Mouse (Mus musculus) megakaryocyte progenitor cell, adult 5-6 weeks (primary cell): ENCODE data around the gene Dus1l. TPM values are rescaled to one million over a fixed set of nuclear protein-coding genes. Genes with fewer than 3 reads are reported as not detected.

ENCODE experiments used
- total RNA-seq, 2 experiments: library from RNA; stranded (forward) in 1 of 2; stranded (reverse) in 1 of 2; fragments of 157-497, 149-512 nt in 1 of 2; fragments of 200-1000 nt in 1 of 2; gene quantifications; 2 replicates each; pipeline versions ENCODE4 v1.2.3 to v1.2.4; 2015 to 2017

The Dus1l gene
- total RNA-seq, 2 experiments from 2014 or later = 60.4 to 77.7 TPM

Other genes with a start within 250 kb of the Dus1l start
- 71.6 and 75.3 TPM in 2 replicates for gene Mcrip1, start 246.7 kb downstream of the Dus1l start, total RNA-seq (2015)
- gene Mcrip1, start 246.7 kb downstream of the Dus1l start, total RNA-seq (2017) = 24.2 and 25.8 TPM in 2 replicates
- not detected in 2 replicates for gene Ppp1r27, start 245.3 kb downstream of the Dus1l start, total RNA-seq (2015)
- 1.3 TPM in 1 of 2 replicates, not detected in the other for gene Ppp1r27, start 245.3 kb downstream of the Dus1l start, total RNA-seq (2017)
- gene P4hb, start 223.2 kb downstream of the Dus1l start, total RNA-seq (2015) = 669 and 748 TPM in 2 replicates
- 1,254 and 1,320 TPM in 2 replicates for gene P4hb, start 223.2 kb downstream of the Dus1l start, total RNA-seq (2017)
- gene Arhgdia, start 214.8 kb downstream of the Dus1l start, total RNA-seq (2015) = 401 and 420 TPM in 2 replicates
- 177 and 193 TPM in 2 replicates for gene Arhgdia, start 214.8 kb downstream of the Dus1l start, total RNA-seq (2017)
- 197 and 227 TPM in 2 replicates for gene Alyref, start 198.0 kb downstream of the Dus1l start, total RNA-seq (2015)
- 266 and 298 TPM in 2 replicates for gene Alyref, start 198.0 kb downstream of the Dus1l start, total RNA-seq (2017)
- gene Anapc11, start 198.0 kb downstream of the Dus1l start, total RNA-seq (2015) = 66.2 and 67.6 TPM in 2 replicates
- 22.9 and 25.7 TPM in 2 replicates for gene Anapc11, start 198.0 kb downstream of the Dus1l start, total RNA-seq (2017)
- gene Npb, start 187.9 kb downstream of the Dus1l start, total RNA-seq (2015) = 0.59 TPM in 1 of 2 replicates, not detected in the other
- gene Npb, start 187.9 kb downstream of the Dus1l start, total RNA-seq (2017) = not detected in 2 replicates
- gene Pcyt2, start 178.5 kb downstream of the Dus1l start, total RNA-seq (2015) = 15.9 and 20.2 TPM in 2 replicates
- gene Pcyt2, start 178.5 kb downstream of the Dus1l start, total RNA-seq (2017) = 23.8 and 24.5 TPM in 2 replicates
- 22.9 and 24.2 TPM in 2 replicates for gene Sirt7, start 171.2 kb downstream of the Dus1l start, total RNA-seq (2015)
- 60.4 and 63.4 TPM in 2 replicates for gene Sirt7, start 171.2 kb downstream of the Dus1l start, total RNA-seq (2017)
- 15.0 and 16.4 TPM in 2 replicates for gene Mafg, start 162.8 kb downstream of the Dus1l start, total RNA-seq (2015)
- 24.2 and 29.5 TPM in 2 replicates for gene Mafg, start 162.8 kb downstream of the Dus1l start, total RNA-seq (2017)
- 9.8 and 10.3 TPM in 2 replicates for gene Pycr1, start 152.6 kb downstream of the Dus1l start, total RNA-seq (2015)
- 5.1 and 6.2 TPM in 2 replicates for gene Pycr1, start 152.6 kb downstream of the Dus1l start, total RNA-seq (2017)
- gene Myadml2, start 148.2 kb downstream of the Dus1l start, total RNA-seq (2015) = 1.3 and 1.5 TPM in 2 replicates
- 4.0 TPM in 1 of 2 replicates, not detected in the other for gene Myadml2, start 148.2 kb downstream of the Dus1l start, total RNA-seq (2017)
- gene Notum, start 135.2 kb downstream of the Dus1l start, total RNA-seq (2015) = not detected in 2 replicates
- gene Notum, start 135.2 kb downstream of the Dus1l start, total RNA-seq (2017) = not detected in 2 replicates
- 39.6 and 54.6 TPM in 2 replicates for gene Aspscr1, start 123.4 kb downstream of the Dus1l start, total RNA-seq (2015)
- 33.7 and 46.6 TPM in 2 replicates for gene Aspscr1, start 123.4 kb downstream of the Dus1l start, total RNA-seq (2017)
- gene Cenpx, start 82.7 kb downstream of the Dus1l start, total RNA-seq (2015) = 116 and 136 TPM in 2 replicates
- gene Cenpx, start 82.7 kb downstream of the Dus1l start, total RNA-seq (2017) = 100 and 106 TPM in 2 replicates
- 10.6 and 11.0 TPM in 2 replicates for gene Lrrc45, start 82.5 kb downstream of the Dus1l start, total RNA-seq (2015)
- gene Lrrc45, start 82.5 kb downstream of the Dus1l start, total RNA-seq (2017) = 37.6 and 42.3 TPM in 2 replicates
- 0.44 and 0.76 TPM in 2 replicates for gene Rac3, start 74.9 kb downstream of the Dus1l start, total RNA-seq (2015)
- gene Rac3, start 74.9 kb downstream of the Dus1l start, total RNA-seq (2017) = 0.25 TPM in 1 of 2 replicates, not detected in the other
- 16.3 and 18.7 TPM in 2 replicates for gene Dcxr, start 69.1 kb downstream of the Dus1l start, total RNA-seq (2015)
- gene Dcxr, start 69.1 kb downstream of the Dus1l start, total RNA-seq (2017) = 16.5 and 17.1 TPM in 2 replicates
- gene Cbr2, start 64.3 kb downstream of the Dus1l start, total RNA-seq (2015) = not detected in 2 replicates
- gene Cbr2, start 64.3 kb downstream of the Dus1l start, total RNA-seq (2017) = 1.3 TPM in 1 of 2 replicates, not detected in the other
- 28.6 and 31.3 TPM in 2 replicates for gene Hmga1b, start 33.6 kb downstream of the Dus1l start, total RNA-seq (2015)
- gene Hmga1b, start 33.6 kb downstream of the Dus1l start, total RNA-seq (2017) = 20.6 and 25.8 TPM in 2 replicates
- gene Rfng, start 12.2 kb downstream of the Dus1l start, total RNA-seq (2015) = 11.6 and 12.2 TPM in 2 replicates
- gene Rfng, start 12.2 kb downstream of the Dus1l start, total RNA-seq (2017) = 2.7 and 5.2 TPM in 2 replicates
- gene Gps1, start 12.1 kb downstream of the Dus1l start, total RNA-seq (2015) = 81.2 and 99.9 TPM in 2 replicates
- 90.0 and 93.4 TPM in 2 replicates for gene Gps1, start 12.1 kb downstream of the Dus1l start, total RNA-seq (2017)
- 44.3 and 66.8 TPM in 2 replicates for gene Fasn, start 28.1 kb upstream of the Dus1l start, total RNA-seq (2015)
- 32.9 and 36.1 TPM in 2 replicates for gene Fasn, start 28.1 kb upstream of the Dus1l start, total RNA-seq (2017)
- gene Ccdc57, start 136.5 kb upstream of the Dus1l start, total RNA-seq (2015) = 4.5 and 6.4 TPM in 2 replicates
- gene Ccdc57, start 136.5 kb upstream of the Dus1l start, total RNA-seq (2017) = 6.4 and 8.4 TPM in 2 replicates
- 4.4 and 5.3 TPM in 2 replicates for gene Slc16a3, start 152.1 kb upstream of the Dus1l start, total RNA-seq (2015)
- 6.0 and 7.5 TPM in 2 replicates for gene Slc16a3, start 152.1 kb upstream of the Dus1l start, total RNA-seq (2017)
- 51.3 and 64.2 TPM in 2 replicates for gene Csnk1d, start 194.9 kb upstream of the Dus1l start, total RNA-seq (2015)
- gene Csnk1d, start 194.9 kb upstream of the Dus1l start, total RNA-seq (2017) = 69.8 and 74.2 TPM in 2 replicates
- 0.44 and 0.59 TPM in 2 replicates for gene Cd7, start 243.0 kb upstream of the Dus1l start, total RNA-seq (2015)
- 0.29 TPM in 1 of 2 replicates, not detected in the other for gene Cd7, start 243.0 kb upstream of the Dus1l start, total RNA-seq (2017)